Mouse (Mus musculus) adrenal gland, postnatal 36 days (tissue): ENCODE measurements at regions not wholly inside any gene's neighbourhood (a gene's known extent, or its start where the extent isn't known, plus 50 kb on each side); places are given as distances from the start of the nearest gene placed in this dataset.
"Not testable (repeated sequence)": the region's sequence is repeated elsewhere in the genome, so short reads cannot be mapped to it uniquely, and the experiment has no call there.

Source experiments
- DNase-seq, 2 experiments: peaks; one replicate each; pipeline ENCODE4 v3.0.0; 2021; ENCODE audit warnings: mixed read lengths in 1 of 2

DNA sequence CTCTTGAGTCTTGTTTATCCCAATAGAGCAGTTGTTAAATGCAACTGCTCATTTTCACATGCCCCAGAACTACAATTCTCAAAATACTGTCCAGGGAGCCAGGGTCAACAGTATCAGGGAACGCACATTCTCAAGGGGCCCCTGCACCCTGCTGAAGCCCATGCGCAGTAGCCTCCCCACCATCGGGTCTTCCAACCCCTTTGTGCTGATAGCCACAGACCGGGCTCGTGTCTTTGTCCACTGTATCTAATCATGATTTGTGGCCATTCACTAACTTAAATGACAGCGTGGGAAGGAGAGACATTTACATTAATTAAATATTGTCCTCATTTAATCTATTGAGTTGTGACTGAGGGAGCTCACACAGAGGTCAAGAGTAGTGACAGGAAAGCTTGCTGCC lies 260.0 kb upstream of the Nr5a2 start:
- no peak for DNase-seq

DNA sequence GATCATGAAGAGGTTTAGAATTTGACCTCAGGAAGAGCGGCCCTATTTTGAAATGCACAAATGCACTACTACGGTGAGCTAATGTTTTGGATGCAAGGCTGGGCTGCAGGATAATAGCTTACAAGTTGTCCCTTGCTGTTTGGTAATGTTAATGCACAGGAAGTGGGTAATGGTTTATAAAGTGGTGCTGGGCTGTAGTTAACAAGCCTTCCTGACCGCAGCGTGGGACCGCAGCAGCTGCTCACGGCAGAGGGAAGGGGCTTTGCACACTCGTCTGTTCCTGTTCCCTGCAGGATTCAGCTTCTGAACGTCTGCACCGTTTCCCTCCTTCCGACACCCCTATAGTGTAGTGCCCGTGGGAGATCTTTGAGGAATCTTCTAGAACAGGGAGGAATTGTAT lies 258.4 kb upstream of the Nr5a2 start:
- DNase-seq, result no peak

DNA sequence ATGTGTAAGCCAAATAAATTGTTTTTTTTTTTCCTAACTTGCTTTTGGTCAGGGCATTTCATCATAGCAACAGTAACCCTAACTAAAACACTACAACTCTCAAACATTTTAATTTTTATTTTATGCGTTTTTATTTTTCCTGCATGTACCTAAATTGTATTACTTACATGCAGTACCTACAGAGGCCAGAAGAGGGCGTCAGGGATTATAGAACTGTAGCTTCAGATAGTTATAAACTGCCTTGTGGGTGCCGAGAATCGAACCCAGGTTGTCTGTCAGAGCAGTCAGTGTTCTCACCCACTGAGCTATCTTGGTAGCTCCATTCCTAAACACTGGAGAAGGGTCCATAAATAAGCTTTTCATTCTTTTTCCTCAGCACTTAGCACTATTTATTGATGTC lies 257.8 kb upstream of the Nr5a2 start:
- DNase-seq, result no peak

DNA sequence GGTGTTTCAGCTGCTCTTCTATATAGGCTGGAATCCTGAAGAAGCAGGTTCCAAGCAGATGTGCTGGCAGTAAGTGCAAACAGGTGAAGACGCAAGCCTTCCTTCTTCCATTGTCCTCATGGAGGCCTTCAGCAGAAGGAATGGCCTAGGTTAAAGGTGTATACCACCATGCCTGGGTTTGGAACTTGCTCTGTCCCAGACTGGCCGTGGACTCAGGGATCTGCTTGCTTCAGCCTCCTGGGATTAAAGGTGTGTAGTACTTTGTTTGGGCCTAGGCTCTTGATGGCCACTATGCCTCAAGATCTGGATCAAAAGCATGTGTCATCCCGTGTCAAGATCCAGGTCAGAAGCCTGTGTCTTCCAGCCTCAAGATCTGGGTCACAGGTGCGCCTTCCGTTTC lies 257.0 kb upstream of the Nr5a2 start:
- DNase-seq, result no peak

DNA sequence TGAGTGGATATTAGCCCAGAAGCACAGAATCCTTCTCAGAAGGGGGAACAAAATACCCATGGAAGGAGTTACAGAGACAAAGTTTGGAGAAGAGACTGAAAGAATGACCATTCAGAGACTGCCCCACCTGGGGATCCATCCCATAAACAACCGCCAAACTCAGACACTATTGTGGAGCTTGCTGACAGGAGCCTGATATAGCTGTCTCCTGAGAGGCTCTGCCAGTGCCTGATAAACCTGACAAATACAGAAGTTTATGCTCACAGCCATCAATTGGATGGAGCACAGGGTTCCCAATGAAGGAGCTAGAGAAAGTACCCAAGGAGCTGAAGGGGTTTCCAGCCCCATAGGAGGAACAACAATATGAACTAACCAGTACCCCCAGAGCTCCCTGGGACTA lies 254.1 kb upstream of the Nr5a2 start:
- DNase-seq, result not testable (repeated sequence)

DNA sequence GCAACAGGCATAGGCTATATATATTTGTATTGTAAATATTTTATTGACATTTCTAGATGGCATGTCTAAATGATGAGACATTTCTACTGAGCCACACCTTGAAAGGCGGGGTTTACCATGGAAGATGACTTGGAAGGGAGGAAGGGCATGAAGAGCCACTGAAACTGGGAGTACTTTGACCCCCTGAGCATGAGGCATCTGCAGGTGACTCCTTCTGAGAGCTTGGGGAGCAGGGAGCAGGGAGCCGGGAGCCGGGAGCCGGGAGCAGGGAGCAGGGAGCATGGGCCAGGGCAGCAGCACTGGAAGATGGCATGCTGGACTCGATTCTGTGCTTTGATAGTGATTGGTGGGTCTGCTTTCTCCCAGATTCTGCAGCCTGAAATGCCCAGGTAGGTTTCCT lies 253.5 kb upstream of the Nr5a2 start:
- no peak for DNase-seq

DNA sequence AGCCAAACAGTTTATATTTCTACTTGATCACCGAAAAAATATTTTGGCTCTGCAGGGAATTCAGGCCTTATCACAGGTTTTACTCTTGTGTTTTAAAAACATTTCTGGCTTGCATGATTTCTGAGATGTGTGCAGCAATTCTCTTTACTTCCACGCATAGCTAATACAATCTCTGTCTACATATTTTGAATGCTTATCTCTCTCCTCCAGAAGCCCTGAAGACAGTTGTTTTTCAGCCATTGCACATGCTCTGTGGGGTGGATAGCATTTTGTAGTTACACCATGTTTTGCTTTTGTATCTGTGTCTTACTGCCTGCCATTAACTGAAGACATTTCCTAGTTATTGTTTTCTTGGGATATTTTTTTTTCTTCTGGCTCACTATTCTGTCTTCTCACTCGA lies 252.6 kb upstream of the Nr5a2 start:
- DNase-seq, result no peak

DNA sequence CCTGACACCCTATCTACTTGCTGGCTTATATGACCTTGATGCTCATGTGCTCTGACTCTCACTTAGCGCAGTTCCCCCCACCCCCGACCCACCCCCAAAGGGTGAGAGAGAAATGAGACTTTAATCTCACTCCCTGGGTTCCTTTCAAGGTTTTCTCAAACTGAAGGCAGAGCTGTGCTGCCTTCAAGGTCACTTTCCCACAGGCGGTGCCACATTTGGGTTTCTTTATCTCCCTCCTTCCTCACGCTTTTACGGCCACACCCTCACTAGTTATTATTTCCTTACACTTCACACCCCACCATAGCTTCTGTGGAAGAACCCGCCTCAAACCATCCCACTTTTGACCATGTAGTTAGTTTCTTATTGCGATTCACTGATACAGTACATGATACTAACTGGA lies 244.1 kb upstream of the Nr5a2 start:
- no peak for DNase-seq

DNA sequence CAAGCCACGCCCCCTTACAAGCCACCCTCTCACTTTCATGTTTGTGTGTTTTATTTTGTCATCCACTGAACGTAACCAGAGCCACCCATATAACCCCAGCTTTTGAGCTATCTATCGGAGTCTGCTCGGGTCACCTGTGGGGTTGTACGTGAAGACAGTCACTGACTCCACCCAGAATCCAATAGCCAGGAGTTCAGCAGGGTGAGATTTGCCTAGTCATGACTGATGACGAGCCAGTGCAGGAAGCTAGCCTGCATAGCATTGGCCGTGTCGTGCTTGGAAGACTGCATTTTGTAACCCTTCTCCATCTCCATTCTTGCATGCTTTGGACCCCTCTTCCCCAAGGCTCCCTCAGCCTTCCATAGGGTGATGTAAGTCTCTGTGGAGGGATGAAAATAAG lies 243.3 kb upstream of the Nr5a2 start:
- no peak for DNase-seq

DNA sequence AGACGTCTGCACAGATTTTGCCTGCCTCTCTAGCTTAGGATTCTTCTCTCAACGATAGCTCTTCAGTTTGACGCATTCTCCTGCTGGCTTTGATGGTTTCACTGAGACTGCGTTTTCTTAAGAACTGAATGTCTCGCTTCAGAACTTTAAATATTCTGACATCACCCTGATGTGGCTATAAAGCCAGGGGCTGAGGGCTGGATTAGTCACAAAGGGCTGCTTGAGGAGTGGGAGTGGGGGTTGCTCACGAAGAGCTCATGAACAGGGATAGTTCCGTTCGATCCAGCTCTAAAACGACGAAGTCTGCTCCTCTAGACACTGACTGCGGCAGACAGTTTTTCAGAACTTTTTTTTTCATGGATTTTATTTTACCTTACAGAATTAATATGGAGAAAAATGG lies 240.7 kb upstream of the Nr5a2 start:
- DNase-seq, result no peak

DNA sequence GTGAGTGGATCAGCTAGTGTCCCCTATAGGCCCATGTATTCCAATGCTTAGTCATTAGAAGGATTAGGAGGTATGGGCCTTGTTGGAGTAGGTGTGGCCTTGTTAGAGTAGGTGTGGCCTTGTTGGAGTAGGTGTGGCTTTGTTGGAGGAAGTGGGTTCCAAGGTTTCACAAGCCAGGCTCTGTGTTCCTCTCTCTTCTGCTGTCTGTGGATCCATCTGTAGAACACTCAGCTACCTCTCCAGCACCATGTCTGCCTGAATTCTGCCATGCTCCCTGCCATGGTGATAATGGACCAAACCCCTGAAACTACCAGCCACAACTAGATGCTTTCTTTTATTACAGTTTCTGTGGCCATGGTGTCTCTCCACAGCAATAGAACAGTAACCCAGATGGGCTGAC lies 235.7 kb upstream of the Nr5a2 start:
- DNase-seq, result no peak

DNA sequence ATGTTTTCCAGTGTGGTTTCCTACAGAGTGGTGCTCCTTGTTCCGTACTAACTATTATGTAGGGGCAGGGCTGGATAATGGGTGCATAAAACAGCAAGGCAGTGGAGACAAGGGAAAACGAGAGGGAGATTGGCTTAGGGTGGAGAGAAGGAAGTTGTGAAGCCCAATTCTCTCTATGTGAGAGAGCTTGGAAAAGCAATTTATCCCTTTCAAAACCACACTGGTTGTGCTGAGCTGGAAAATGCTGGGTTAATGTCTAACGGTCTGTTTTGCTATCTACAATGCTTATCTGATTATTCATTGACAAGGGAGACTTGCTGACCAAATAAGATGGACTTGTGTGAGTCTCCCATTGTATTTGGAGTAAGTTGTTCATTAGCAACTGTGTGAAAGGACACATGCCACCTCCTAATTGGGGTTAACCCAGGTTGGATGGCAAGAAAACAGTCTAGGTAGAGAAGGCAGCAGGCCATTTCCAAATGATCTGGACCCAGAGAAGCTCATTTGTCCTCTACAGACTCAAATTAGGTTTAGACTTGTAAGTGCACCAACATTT lies 234.9 kb upstream of the Nr5a2 start:
- DNase-seq, result no peak

DNA sequence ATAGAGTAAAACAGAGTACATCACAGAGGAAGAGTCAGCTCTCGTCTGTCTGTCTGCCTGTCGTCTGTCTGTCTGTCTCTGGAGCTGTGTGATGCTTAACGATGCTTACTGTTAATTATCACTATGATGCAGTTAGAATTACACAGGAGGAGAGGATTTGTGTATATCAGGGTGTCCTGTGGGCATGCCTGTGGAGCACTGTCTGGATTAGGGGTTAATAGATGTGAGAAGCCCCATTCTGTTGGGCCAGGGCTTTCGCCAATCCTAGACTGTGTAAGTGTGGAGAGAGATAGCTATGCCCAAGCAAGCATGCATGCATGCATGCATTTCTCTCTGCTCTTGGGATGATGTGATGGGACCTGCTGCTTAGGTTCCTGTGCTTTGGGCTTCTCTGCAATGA lies 218.0 kb upstream of the Nr5a2 start:
- DNase-seq, result no peak

DNA sequence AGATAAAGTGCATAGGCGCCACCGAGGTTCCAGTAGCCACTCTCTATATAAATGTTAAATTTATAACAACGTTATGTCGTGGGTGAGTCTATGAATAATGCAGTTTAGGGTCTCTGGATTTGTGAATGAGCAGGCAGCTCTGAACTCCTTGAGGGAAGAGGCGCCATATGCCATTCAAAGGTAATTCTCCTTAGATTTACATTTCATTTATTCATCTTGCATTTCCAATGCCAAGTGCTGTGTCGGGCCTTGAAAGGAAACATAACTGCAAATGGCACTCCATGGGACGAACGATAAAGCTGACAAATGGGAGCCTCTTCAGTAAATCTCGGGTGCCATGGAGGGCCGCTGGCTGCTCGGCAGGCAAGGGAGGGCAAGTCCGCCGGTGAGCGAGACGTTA lies 216.4 kb upstream of the Nr5a2 start:
- no peak for DNase-seq

DNA sequence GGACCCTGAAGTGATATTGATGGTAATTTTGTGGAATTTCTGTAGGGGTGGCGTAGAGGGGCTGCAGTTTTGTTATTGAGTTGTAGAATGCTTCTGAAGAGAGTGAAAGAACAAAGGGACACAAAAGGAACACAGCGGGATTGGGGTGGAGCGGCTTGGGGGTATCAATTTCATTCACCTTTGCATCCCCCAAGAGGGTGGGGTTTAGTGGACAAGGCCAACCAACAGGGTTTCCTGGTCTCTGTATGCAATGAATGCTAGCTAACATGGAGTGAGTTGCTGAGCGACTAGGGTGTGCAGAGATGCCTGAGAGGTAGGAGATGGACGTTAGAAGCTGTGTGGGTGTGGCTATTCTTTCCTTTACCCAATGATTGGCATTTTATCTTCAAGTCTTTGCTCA lies 213.8 kb upstream of the Nr5a2 start:
- DNase-seq, result no peak

DNA sequence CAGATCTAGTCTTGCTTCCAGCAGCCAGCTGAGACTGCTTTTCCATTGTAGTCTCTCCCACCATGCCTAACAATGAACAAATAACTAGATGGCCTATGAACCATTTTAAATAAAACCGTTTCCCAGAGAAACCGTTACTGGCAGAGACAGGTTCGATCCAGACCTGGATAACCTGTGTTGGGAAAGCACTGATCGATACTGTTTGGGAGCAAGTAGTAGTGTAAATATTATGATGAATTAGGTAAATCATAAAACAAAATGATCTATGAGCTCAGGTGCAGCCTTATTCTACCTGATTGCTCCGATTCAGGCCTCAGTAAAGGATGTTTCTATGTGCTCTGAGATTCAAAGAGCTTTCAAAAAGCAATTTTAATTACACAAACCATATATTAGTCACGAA lies 211.9 kb upstream of the Nr5a2 start:
- DNase-seq, result no peak

DNA sequence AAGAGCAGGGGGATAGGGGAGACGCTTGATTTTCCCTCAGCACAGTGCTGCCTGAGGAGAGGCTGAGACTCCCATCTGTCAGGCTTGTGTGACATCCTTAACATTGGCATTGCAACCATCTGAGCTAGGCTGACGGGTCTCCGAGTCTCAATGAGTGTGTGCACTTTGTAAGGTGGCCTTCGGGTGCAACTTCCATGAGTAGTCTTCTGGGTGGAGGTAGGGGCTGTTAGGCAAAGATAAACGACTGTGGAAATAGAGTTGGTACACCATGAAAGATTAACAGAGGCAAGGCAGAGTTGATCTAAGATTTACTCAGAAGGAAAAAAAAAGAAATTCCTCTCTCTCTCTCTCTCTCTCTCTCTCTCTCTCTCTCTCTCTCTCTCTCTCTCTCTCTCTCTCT lies 211.2 kb upstream of the Nr5a2 start:
- no peak for DNase-seq

DNA sequence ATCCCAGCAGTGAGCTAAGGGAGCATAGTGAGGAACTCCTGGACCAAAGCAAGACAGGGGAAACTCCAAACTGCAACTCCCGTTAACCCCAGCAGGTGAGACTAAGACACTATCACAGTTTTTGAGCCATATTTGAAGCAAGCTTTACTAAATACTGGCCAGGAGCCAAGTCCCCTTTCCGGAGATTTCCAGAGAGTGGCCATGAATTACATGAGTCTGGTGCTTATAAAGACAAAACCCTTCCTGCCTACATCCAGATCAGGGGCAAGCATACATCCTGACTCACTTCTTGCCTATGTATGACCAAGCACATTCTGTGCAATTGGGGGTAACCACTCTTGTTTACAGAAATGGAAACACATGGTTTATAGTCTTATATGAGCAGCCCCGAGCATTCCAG lies 187.6 kb upstream of the Nr5a2 start:
- no peak for DNase-seq

DNA sequence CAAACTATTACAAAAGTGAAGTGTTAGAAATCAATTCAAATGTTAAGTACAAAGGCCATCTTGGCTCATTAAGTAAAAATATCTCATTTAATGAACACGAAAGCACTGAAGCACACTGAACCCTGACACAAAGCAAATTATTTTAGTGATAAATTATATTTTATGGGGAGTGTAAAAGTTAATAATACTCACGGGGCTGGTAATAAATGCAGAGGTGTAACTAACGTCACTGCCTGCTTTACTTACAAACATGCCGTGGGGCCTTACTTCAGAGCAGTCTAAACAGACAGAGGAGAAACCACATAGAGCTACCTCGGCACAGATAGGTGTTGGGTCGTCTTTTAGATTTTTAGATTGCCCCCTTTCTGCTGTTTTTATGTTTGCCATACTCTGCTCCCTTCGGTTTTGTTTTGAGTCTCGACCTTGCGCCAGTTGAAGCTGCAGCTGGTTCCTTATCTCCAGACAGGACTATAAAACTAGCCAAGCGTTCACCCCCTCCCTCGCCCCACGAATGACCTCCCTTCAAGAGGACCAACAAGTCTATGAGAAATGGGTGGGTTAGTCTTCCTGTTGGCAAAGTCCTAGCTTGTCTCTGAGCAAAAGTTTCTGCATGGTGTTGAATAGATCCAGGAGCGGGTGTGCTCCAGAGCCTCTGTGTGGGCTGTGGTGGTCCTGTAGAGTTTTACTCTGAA lies 181.8 kb upstream of the Nr5a2 start:
- DNase-seq, result no peak

DNA sequence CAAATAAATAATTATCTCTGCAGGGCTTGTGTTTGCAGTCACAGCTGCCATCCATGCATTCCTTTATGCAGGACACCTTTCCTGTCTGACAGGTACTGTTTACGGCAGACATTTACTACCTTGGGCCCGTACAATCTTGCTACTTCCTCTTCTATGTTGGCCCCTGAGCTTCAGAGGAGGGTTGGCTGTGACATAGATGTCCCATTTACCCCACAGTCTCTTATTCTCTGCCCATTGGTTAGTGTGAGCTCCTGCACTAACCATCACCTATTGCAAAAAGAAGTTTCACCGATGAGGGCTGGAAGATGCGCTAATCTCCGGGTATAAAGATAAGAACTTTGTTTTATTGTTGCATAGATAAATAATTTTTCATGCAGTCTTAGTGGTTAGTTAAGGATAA lies 181.1 kb upstream of the Nr5a2 start:
- DNase-seq, result no peak

DNA sequence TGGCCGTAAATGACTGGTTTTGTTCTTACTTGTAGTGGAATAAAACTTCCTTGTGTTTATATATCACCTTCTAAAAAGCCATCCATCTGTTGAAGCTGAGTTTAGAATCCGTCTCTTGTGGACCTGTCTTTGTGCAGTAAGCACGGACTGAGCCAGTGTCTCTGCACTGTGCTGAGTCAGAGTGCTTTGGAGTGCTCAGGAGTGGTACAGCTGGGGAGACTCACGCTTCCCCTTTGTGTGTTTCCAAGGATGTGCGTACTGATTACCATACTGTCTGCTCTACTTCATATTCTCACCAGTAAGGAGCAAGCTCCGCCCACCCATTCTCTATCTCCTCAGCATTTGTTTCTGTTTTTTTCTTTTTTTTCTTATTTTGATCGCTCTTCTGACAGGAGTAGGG lies 175.9 kb upstream of the Nr5a2 start:
- no peak for DNase-seq

DNA sequence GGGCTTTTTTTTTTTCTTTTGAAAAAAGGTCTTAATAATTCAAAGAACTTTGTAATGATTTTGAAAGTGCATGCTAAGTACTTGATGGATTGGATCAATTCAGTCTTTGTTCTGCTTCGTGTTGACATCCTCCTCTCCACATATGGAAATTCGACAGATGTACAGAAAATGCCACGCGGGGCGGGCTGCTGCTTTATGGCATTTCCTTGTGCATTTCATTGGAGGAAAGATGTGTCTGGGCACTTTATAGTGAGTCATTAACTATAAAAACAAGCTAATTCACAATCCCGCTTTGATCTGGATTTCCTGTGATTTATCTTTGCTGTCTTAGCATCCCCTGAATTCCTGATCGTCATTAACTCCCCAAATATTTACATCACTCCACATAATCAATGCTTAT lies 173.5 kb upstream of the Nr5a2 start:
- no peak for DNase-seq

DNA sequence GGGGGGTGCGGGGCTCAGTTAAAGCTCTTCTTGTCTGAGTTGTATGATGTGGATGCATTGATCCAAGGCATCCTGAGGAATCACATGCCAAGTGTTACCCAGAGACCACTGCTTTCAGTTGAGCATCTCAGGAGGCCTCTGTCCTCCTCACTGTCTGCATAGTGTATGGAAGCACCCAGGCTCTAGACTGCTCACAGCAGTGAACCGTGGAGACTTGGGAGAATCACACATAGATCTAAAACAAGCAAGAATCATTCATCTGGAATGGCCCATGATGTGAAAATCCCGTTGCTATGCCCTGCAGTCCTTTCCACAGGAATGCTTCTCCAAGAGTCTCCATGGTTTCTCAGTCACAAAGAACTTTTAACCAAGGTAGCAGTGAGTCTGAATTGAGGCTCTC lies 170.0 kb upstream of the Nr5a2 start:
- DNase-seq, result no peak

DNA sequence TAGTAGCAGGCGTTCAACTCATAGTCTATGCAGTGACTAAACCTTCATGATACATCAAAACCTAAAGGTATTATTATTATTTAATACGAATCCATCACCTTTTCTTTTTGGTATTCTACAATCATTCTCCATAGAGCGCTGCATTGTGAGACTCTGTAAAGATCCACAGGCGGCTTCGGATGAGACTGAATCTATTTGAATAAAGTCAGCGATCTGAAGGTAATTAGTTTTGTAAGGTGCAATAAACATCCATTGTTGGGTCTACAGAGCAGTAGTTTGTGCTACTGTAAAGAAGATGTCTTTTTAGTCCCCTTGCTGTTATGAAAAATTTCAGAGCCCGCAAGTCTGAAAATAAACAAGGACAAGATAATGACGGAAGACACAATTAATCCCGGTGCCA lies 168.9 kb upstream of the Nr5a2 start:
- no peak for DNase-seq

DNA sequence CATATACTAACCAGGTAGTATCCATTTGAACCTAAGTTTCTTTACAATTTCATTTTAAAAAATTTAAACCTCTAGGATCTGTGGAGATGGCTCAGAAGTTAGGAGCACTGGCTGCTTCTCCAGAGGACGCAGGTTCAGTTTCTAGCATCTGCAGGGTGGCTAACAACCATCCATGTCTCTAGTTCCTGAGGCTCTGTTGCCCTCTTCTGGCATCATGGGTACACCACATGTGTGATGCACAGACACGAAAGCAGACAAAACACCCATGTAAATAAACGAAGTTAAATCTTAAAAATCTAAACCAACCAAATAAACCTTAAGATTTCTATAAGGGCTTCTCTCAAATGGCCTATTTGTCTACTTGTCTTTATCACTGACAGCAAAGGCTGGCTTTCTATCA lies 157.6 kb upstream of the Nr5a2 start:
- DNase-seq, result no peak
